Mouse (Mus musculus) liver, adult 2 months (tissue): Measurements from ENCODE around the gene Anapc16.

Experiments
- CTCF ChIP-seq: fragments of 200-500 bp; IDR thresholded peaks from 2 replicates; pipeline ENCODE4 v1.5.1; 2011; ENCODE audit warnings: low read depth, low read length, control low read depth
- POLR2A ChIP-seq: fragments of 200-500 bp; IDR thresholded peaks from 2 replicates; pipeline ENCODE4 v1.6.1; 2011; ENCODE audit warnings: low read length, control low read depth; ENCODE audit not compliant: insufficient read depth; ENCODE audit errors: extremely low read depth

GRCm38 (mm10) chr10:59965362-59965695, 37.6 kb downstream of the Anapc16 start:
- no peak for TF ChIP-seq CTCF
- TF ChIP-seq POLR2A = no peak
